Mouse (Mus musculus) lung, adult 2 months (tissue): ENCODE results near the gene Dhx37. TPM values are rescaled to one million over a fixed set of nuclear protein-coding genes. Genes with fewer than 3 reads are reported as not detected.

ENCODE experiments used
- DNase-seq: peaks from one replicate; pipeline ENCODE4 v3.0.0; 2022
- H3K4me1 ChIP-seq: fragments of 200-500 bp; 2 replicates; pipeline ENCODE4 v1.6.1; 2011; ENCODE audit warnings: low read length; ENCODE audit not compliant: control insufficient read depth, insufficient read depth
- H3K4me3 ChIP-seq: fragments of 200-500 bp; replicated peaks from 2 replicates; pipeline ENCODE3; 2011; ENCODE audit warnings: low read depth, mild to moderate bottlenecking, control low read depth, low read length; ENCODE audit errors: extremely low read depth
- CTCF ChIP-seq: fragments of 200-500 bp; IDR thresholded peaks from 2 replicates; pipeline ENCODE4 v1.5.1; 2011; ENCODE audit warnings: mild to moderate bottlenecking, low read length, control low read depth; ENCODE audit not compliant: insufficient read depth
- POLR2A ChIP-seq: fragments of 200-500 bp; IDR thresholded peaks from 2 replicates; pipeline ENCODE4 v1.6.1; 2011; ENCODE audit warnings: low read depth, mild to moderate bottlenecking, control low read depth, low read length, borderline replicate concordance; ENCODE audit errors: extremely low read depth
- WGBS: fragments of 180-500 bp; shearing (Covaris S2); methylation state at CpG from one replicate; pipeline ENCODE4 v1.1.7; 2018; 5-methylcytosine and 5-hydroxymethylcytosine counted together
- polyA plus RNA-seq: library from polyadenylated mRNA; depleted of rRNA; stranded (reverse); fragments of >200 nt; gene quantifications from 2 replicates; pipeline ENCODE4 v1.2.3, GENCODE M21; 2012

The Dhx37 gene
- polyA plus RNA-seq, 1 experiment, result 13.4 TPM

DNA sequence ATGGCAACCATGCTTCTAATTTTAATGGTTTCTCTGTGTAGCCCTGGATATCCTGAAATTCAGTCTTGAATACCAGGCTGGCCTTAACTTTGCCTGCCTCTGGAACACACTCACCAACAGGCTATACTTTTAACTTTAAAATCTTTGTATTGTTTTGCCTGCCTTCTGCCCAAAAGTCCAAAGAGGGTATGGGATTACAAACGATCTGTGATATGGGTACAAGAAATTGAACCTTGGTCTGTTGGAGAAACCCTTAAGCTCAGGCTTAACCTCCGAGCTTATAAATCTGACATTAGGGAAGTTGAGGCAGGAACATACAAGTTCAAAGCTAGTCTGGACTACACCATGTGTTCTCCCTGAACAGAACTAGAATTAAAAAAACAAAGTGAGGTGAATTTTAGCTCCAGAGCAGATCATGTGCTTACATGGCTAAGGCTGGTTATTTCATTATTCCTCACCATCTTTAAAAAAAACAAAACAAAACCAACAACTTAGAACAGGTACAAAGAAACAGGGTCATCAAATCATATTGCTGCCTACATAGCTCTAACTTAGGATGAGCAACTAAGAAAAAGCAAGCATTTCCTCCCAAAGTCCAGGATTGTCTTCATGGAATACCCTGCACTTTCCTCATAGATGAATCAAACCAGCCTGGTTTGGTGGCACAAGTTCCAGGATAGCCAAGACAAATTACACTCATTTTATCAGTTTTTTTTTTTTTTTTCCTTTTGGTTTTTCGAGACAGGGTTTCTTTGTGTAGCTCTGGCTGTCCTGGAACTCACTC is 50.1 kb downstream of the Dhx37 start:
- TF ChIP-seq CTCF (no peak), POLR2A (peak; percentile 33; the same call in 1 of the 2 replicates)
- Histone ChIP-seq H3K4me3 (no peak overlapping the region), H3K4me1 (peaks cover 24% of the 10 kb centered on the region)
- no peak for DNase-seq
- 47% methylated on average over 3 of the region's 3 CpGs for WGBS

- DNase-seq, result peak; percentile 50
- Histone ChIP-seq H3K4me3 (no peak overlapping the region), H3K4me1 (peaks cover 24% of the 10 kb centered on the region)
- WGBS, result 27% methylated on average over 6 of the region's 6 CpGs
- TF ChIP-seq POLR2A (peak; percentile 12; the same call in 1 of the 2 replicates), CTCF (peak; percentile 62)
Observed at GRCm38 (mm10) chr5:125382673-125383558, 51.0 kb downstream of the Dhx37 start.

DNA sequence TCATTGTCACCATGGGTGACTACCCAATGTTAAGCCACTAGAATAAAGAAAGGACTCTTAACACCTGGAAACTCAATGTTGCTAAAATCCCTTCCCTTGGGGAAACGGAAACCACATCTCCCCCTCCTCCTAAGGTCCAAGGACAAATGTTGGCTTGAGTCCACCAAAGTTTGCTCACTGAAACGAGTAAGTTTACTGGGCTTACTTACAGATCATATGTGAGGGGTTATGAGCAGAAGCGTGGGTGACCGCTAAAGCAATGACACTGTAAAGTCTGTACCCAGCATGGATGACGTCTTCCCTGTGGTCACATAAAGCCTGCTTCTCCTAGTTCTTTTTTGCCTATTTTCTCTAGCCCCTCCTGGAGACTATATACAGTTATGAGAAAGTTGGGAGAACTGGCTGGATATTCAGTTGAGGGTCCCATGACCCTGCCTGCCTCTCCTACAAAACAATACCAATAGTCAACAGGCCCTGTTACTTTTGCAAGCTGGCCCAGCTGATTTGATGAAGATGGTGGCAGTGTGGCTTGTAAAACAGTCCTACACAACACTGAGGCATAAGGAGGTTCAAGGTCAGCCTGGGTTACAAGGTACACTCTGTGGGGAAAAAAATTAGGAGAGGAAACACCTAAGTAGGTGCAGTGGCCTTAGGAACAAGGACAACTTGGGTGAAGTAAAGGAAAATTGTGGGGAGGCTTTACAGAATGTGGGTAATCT is 51.8 kb downstream of the Dhx37 start:
- TF ChIP-seq CTCF (no peak), POLR2A (no peak)
- 40% methylated on average over 5 of the region's 5 CpGs for WGBS
- Histone ChIP-seq H3K4me3 (no peak overlapping the region), H3K4me1 (peaks cover 24% of the 10 kb centered on the region)
- DNase-seq, result no peak

DNA sequence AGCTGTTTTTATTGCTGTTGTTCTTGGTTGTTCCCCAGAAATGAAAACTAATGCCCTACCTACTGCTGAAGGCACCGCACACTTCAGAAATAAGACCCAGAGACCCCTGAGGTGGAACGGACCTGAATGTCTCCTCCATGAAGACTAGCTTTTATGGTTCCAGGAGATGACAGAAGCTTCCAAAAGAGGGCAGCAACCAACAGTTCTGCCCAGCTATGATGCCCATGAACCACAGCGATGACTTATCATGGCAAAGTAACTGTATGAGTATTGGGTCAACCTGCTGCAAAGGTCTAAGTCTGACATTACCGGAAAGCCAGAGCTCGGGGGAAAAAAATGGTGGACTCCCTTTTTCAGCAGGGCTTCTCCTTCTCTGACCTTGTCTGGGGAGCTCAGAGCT is 55.0 kb downstream of the Dhx37 start:
- peaks cover 11% of the 10 kb centered on the region for H3K4me1 ChIP-seq

GRCm38 (mm10) chr5:125377214-125377613 is 56.7 kb downstream of the Dhx37 start:
- DNase-seq, result no peak
- H3K4me3 ChIP-seq, result no peak overlapping the region
- 65% methylated on average over 7 of the region's 7 CpGs for WGBS
- TF ChIP-seq CTCF (no peak), POLR2A (no peak)
- peaks cover under 1% of the 10 kb centered on the region; the same call in 1 of the 2 replicates for H3K4me1 ChIP-seq

More for the DNA sequence above, 55.0 kb downstream of the Dhx37 start:
- no peak overlapping the region for H3K4me3 ChIP-seq
- 71% methylated on average over 5 of the region's 5 CpGs for WGBS
- TF ChIP-seq POLR2A (no peak), CTCF (no peak)
- no peak for DNase-seq

- 69% methylated on average over 2 of the region's 2 CpGs for WGBS
Observed at GRCm38 (mm10) chr5:125375871-125376270, 58.0 kb downstream of the Dhx37 start.

GRCm38 (mm10) chr5:125372027-125372426 is 61.9 kb downstream of the Dhx37 start:
- TF ChIP-seq POLR2A, result no peak
- TF ChIP-seq CTCF, result no peak
- 74% methylated on average over 4 of the region's 4 CpGs for WGBS
- Histone ChIP-seq H3K4me1 (no peaks in the 10 kb centered on the region), H3K4me3 (no peak overlapping the region)
- DNase-seq, result no peak

More at GRCm38 (mm10) chr5:125375871-125376270, 58.0 kb downstream of the Dhx37 start:
- TF ChIP-seq CTCF (no peak), POLR2A (no peak)
- no peak for DNase-seq
- Histone ChIP-seq H3K4me3 (no peak overlapping the region), H3K4me1 (no peaks in the 10 kb centered on the region)

- no peaks in the 10 kb centered on the region for H3K4me1 ChIP-seq
- H3K4me3 ChIP-seq, result no peak overlapping the region
- no peak for DNase-seq
- WGBS, result 71% methylated on average over 7 of the region's 7 CpGs
- TF ChIP-seq POLR2A (no peak), CTCF (no peak)
Observed at GRCm38 (mm10) chr5:125370950-125371693, 62.8 kb downstream of the Dhx37 start.

- peak; percentile 53 for TF ChIP-seq CTCF
- no peak for TF ChIP-seq POLR2A
- DNase-seq, result peak; percentile 42
- Histone ChIP-seq H3K4me1 (no peaks in the 10 kb centered on the region), H3K4me3 (no peak overlapping the region)
- WGBS, result 5% methylated on average over 4 of the region's 4 CpGs
Observed at GRCm38 (mm10) chr5:125368568-125368967, 65.4 kb downstream of the Dhx37 start.
